Mouse (Mus musculus) heart, postnatal 25 days (tissue): ENCODE measurements at regions not wholly inside any gene's neighbourhood (a gene's known extent, or its start where the extent isn't known, plus 50 kb on each side); places are given as distances from the start of the nearest gene placed in this dataset.

ENCODE experiments used
- DNase-seq: peaks from one replicate; pipeline ENCODE4 v3.0.0; 2022; ENCODE audit warnings: low spot score
- intact Hi-C: fragments of 180-260 bp; cut with DNase I; formaldehyde crosslinking; loops from one replicate; pipeline ENCODE4 v1.15.1; 2025

DNA sequence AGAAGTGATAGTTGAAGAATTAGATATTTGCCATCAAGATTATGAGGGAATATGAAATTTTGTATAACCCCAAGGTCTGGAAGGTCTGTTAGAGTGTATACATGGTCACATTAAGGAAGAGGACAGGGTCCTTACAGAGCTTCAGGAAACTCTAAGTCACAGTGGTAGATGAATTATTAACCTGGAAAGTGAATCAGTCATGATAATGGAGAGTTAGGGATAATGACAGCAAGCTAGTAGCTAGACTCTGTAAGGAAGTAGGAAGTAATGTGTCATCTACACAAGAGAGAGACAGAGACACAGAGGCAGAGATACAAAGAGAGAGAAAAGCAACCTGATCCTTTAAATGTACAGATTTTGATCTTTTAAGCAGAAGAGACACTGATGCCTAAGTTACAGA, 328.4 kb downstream of the Mat2b start:
- intact Hi-C loops, result no loop called here
- no peak for DNase-seq

DNA sequence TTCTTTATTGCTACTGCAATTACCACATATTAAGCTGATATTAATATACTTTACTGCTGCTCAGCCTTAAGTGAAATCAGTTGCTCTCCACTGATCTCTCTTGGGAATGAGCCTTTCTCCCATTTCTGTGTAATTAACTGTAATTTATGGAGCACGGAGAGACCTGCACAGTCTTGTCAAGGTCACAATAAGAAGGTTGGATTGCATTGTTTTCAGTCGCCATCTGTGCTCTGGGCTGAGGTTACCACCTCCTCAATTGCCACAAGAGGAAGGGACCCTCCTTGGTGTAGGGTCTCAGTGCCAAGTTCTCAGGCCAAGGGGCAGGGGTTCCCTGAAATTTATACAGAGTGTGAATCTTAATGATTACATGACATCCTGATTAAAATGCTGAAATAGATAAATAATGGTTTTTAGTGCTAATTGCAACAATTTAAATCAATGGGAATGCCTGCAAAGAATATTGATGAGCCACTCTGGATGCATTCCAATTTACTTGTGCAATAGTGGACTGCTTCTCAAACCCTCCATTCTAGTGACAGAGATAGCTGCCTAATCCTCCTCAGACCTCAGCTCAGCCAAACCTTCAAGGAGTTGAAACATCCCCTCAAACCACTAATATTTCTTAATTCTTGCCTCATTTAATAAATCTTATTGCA, 332.3 kb downstream of the Mat2b start:
- DNase-seq, result no peak
- intact Hi-C loops, result no loop called here
